Mouse (Mus musculus) hematopoietic stem cell, adult 5-6 weeks (primary cell): ENCODE measurements around the gene Arhgap11a. TPM values are rescaled to one million over a fixed set of nuclear protein-coding genes. Genes with fewer than 3 reads are reported as not detected.

Experiments
- total RNA-seq: library from RNA; stranded (forward); fragments of 172-1452, 232-1000 nt; gene quantifications from 2 replicates; pipeline ENCODE4 v1.2.3, GENCODE M21; 2017

Gene Arhgap11a
- total RNA-seq, 1 experiment from 2014 or later: 35.5 TPM

Other genes with a start within 250 kb of the Arhgap11a start
- gene Grem1, start 90.0 kb downstream of the Arhgap11a start, total RNA-seq: not detected in 2 replicates
- not detected in 2 replicates for gene Scg5, start 19.5 kb downstream of the Arhgap11a start, total RNA-seq
- not detected in 2 replicates for gene Gjd2, start 165.0 kb upstream of the Arhgap11a start, total RNA-seq
- gene Actc1, start 204.9 kb upstream of the Arhgap11a start, total RNA-seq: not detected in 2 replicates